Mouse (Mus musculus): ENCODE data around the gene Gm44790. TPM values are rescaled to one million over a fixed set of nuclear protein-coding genes. Genes with fewer than 3 reads are reported as not detected.
A peak's percentile ranks its signal among the peaks of the same experiment; 100 is the strongest.

Gene Gm44790
- total RNA-seq, 2 experiments from 2014 or later: not detected

DNA sequence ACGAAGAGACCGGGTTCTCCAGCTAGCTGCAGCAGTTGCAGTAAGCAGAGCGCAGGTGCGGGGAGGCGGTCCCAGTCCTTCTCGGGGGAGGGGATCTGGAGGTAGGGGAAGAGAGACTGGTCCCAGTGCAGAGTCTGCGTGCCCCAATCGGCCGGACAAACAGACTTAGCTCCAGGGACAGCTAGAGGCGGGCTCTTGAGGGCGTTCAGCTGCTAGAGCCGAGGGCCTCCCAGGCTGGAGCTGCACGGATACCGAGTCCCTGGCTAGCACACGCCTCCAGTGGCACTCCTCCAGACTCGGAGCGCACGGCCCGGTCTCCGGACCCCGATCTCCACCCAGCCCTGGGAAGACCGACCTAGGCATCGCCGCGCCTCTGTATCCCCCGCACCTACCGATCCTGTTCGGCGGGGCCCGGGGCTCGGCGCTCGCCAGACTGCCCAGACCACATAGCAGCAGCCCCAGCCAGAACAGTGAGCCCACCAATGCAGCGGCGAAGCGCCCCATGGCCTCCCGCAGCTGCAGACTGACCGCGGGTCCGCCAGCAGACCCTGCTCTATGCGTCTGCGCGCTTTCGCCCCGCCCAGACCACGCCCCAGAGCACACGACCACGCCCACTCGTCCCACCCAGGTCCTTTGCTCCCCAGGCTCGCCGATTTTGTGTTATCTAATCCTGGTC lies 29.7 kb upstream of the Gm44790 start, which contains the start of gene Pcyox1:
TSS of gene Pcyox1 (minus strand) at position 574 of the 676 bp plus-strand sequence.
- DNase-seq (ENCODE audit: low spot score in 2 of 2): peak; percentile 86 to 88
- peak within 1 kb of the TSS; percentile 96 for H3K27ac ChIP-seq
- TF ChIP-seq CTCF (conservative IDR thresholded peaks at IDR 0.05): no peak

DNA sequence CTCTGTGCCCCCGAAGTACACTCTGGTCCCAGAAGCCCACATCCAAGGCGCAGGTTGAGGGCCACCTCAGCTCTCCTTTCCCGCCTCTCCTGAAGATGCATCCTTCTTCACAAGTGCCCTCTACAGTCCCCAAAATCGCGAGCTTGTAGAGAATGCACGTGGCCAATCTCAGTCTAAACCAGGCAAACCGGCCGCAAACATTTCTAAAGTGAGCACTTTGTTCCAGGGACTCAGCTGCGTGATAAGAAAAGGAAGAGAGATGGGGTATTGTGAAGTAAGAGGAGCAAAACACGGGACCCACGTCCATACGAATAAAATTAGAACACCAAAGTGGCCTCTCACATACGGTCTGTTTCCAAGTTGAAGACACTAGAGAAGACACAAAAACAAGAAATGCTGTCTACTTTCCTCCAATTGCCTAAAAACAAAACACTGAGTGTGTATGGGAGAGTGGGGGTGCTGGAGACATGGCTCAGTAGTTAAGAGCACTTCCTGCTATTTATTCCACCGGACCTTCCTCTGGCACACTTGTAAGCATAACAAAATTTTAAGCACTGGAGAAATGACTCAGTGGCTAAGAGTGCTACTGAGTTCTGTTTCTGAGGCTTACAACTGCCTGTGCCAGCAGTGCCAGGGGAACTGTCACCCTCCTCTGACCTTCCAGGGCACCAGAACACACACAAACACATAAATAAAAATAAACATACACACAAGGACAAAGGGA lies 29.0 kb upstream of the Gm44790 start:
- Histone ChIP-seq H3K27ac (peak overlapping the region; percentile 96), H3K4me3 (peak overlapping the region; percentile 100)
- no peak for TF ChIP-seq CTCF (conservative IDR thresholded peaks at IDR 0.05)
- DNase-seq (ENCODE audit: low spot score in 2 of 2): no peak

More for the DNA sequence above, 29.7 kb upstream of the Gm44790 start, which contains the start of gene Pcyox1:
- H3K4me3 ChIP-seq: peak within 1 kb of the TSS; percentile 100

DNA sequence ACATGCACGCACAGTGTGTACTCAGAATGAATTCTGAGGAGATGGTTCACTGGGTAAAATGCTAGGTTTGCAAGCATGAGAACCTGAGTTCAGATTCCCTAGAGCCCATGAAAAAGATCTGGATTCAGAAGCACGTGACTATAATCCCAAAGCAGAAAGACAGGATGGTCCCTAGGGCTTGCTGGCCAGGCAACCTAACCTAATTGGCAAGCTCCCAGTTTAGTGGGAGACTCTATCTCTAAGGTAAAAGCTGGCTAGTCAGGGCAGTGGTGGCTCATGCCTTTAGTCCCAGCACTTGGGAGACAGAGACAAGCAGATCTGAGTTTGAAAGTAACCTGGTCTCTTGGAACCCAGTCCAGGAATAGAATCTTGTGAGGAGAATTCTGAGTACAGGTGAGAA lies 27.5 kb upstream of the Gm44790 start:
- no peak for TF ChIP-seq CTCF (conservative IDR thresholded peaks at IDR 0.05)
- no peak for DNase-seq (ENCODE audit: low spot score in 2 of 2)
- H3K4me3 ChIP-seq: no peak overlapping the region
- no peak overlapping the region for H3K27ac ChIP-seq

DNA sequence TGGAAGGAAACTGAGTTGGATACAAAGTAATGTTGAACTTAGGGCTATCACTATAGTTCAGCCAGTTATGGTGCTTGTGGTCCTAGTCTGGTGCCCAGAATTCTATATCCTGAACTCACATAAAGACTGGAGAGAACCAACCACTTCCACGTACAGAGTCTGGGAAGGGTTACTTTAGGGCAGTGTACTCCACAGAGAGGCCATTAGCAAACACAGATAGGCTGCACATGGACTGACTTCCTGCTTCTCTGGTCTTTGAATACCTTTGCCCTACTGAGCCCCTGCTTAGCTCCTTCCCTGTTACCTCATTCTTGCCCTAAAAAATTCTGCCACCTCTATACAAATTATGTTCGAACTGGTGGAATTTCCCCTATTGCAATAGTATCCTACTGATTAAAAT lies 26.5 kb upstream of the Gm44790 start:
- no peak for DNase-seq (ENCODE audit: low spot score in 2 of 2)
- H3K4me3 ChIP-seq: no peak overlapping the region
- TF ChIP-seq CTCF (conservative IDR thresholded peaks at IDR 0.05): no peak
- H3K27ac ChIP-seq: no peak overlapping the region

DNA sequence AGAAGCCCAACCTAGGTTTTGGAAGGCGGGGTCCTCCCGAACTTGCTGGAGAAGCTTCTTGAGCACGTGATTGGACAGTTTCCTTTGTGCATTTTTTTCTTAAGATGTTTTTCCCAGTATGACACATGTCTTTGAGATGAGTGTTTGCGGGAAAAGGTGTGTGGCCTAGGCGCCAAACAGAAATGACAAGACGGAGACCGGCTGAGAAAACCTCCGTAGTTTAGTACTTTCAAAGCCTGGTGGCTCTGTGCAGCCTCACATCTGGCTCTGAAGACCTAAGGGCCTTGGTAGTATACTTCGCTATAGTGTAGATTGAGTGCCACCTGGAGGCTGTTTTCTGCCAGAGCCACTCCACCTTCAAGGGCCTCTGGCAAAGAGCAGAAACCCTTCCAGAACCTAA lies 25.5 kb upstream of the Gm44790 start:
- H3K27ac ChIP-seq: no peak overlapping the region
- DNase-seq (ENCODE audit: low spot score in 2 of 2): peak; percentile 47 to 52
- no peak overlapping the region for H3K4me3 ChIP-seq
- peak; percentile 79 for TF ChIP-seq CTCF (conservative IDR thresholded peaks at IDR 0.05)

DNA sequence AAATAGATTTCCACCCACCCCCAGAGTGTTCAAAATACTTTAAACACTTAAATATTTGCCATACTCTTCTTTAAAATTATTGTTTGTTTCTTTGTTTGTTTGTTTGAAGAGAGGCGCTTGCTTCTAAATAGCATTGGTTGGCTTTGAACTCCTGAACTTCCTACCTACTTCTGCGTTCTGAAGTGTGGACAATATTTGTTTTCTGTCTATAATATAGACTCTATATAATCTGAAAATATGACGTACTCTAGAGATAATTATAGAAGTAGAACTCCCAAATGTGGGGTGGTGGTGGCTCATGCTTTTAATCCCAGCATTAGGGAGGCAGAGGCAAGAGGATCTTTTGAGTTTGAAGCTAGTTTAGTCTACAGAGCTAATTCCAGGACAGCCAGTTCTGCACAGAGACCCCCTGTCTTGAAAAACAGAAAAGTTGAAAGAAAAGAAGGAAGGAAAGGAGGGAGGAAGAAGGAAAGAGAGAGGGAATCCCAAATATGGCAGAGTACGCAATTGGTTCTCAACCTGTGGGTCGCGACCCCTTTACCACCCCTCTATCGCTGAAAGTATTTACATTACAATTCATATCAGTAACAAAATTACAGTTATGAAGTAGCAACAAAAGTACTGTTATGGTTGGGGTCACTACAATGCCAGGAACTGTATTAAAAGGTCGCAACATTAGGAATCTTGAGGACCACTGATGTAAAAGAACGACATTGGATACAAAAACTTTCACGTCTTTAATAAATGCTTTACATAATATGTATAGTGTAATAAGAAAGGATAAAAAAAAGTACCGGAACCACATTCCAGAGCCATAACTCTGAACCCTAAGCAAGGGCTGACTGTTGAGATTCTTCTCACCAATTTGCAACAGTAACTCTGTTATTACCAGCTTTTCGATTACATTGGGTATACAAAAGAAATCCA lies 23.5 kb upstream of the Gm44790 start:
- Histone ChIP-seq H3K27ac (peak overlapping the region; percentile 99), H3K4me3 (peak overlapping the region; percentile 83)
- no peak for DNase-seq (ENCODE audit: low spot score in 2 of 2)
- TF ChIP-seq CTCF (conservative IDR thresholded peaks at IDR 0.05): no peak

DNA sequence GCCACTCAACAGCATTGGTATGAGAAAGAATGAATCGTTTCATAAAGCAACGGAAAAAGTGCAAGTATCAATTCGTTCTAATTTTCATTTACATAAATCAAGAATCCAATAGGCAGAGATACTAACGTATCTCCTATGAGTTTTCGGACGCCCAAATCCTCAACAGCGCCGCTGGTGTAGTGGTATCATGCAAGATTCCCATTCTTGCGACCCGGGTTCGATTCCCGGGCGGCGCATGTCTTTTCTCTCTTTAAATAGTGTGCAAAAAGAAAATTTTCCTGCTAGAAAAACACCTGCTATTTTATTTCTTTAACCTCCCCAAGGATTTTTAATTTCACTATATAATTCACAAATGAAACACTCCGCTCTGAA lies 22.7 kb upstream of the Gm44790 start:
- Histone ChIP-seq H3K4me3 (peak overlapping the region; percentile 83), H3K27ac (peak overlapping the region; percentile 99)
- no peak for TF ChIP-seq CTCF (conservative IDR thresholded peaks at IDR 0.05)
- DNase-seq (ENCODE audit: low spot score in 2 of 2): peak; percentile 90 to 95

DNA sequence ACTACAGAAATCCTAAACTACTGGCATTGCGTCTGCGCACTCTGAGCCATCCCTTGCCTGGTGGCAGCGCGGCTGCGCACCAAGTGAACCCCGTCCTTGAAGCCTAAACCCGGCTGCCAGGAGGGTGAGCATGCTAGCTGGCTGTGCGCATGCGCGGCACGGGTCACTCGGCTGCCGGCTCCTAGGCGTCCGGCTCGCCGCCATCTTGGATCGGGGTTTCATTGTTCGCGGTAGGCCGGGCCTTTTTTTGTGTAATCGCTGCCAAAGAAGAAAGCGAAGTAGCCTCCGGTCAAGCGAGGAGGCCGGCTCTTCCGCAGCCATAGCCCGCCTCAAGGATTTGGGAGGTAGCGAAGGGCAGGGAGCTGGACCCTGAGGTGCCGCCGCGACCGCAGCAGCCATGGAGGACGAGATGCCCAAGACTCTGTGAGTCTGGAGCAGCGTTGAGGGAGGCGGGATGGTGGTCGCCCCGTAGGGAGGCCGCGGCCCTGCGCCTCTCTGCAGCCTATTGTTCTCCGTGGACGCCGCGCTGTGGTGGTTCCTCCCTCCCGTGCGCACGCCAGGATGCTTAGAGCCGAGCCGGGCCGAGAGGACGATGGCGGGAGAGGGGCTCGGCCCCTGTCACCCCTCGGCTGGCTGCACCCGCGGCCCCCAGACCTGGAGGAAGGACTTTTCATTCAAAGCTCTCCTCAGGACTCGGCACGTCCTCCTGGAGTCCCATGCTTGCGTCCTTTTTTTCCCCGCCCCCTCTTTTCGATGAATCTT lies 22.2 kb upstream of the Gm44790 start, which contains the start of gene Tia1:
TSS of gene Tia1 (plus strand) at position 120 of the 762 bp plus-strand sequence.
- H3K27ac ChIP-seq: peak within 1 kb of the TSS; percentile 99
- TF ChIP-seq CTCF (conservative IDR thresholded peaks at IDR 0.05): 0 out of 2 replicates have a peak, but pooled peaks have one; percentile 2
- H3K4me3 ChIP-seq: peak within 1 kb of the TSS; percentile 83
- peak; percentile 98 for DNase-seq (ENCODE audit: low spot score in 2 of 2)

DNA sequence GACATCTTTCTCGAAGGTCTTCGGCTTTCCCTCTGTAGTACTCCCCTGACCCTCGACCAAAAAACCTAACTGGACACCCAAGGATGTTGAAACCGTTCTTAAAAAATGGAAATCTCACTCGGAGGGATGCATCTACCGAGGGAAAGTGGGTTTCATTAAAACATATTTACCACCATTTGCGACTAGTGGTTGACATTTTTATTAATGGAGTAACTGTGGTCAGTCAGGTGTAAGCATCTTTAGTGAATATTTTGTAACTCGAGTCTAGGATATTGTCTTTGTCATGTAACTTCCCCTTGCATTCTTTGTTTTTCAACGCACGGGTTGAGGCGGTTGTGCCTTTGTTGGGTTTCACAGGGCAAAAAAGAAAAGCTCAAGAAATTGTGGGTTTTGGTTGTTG lies 21.5 kb upstream of the Gm44790 start:
- peak; percentile 25 for TF ChIP-seq CTCF (conservative IDR thresholded peaks at IDR 0.05)
- no peak for DNase-seq (ENCODE audit: low spot score in 2 of 2)
- peak overlapping the region; percentile 99 for H3K27ac ChIP-seq
- peak overlapping the region; percentile 83 for H3K4me3 ChIP-seq

DNA sequence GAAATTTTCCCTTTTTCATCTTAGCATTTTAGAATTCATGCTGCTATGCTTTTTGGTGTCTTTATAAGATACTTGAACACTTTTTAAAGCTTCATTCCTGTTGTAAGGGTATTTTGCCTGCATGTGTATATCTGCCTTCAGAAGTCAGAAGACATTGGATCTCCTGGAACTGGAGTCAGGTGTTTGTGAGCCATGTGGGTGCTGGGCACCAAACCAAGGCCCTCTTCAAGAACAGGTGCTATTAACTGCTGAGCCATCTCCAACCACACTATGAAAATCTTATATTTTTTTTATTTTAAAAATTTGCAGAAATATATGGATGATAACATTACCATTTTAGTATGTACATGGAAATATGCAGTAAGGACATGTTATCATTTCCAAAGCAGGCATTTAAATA lies 20.2 kb upstream of the Gm44790 start:
- no peak for TF ChIP-seq CTCF (conservative IDR thresholded peaks at IDR 0.05)

DNA sequence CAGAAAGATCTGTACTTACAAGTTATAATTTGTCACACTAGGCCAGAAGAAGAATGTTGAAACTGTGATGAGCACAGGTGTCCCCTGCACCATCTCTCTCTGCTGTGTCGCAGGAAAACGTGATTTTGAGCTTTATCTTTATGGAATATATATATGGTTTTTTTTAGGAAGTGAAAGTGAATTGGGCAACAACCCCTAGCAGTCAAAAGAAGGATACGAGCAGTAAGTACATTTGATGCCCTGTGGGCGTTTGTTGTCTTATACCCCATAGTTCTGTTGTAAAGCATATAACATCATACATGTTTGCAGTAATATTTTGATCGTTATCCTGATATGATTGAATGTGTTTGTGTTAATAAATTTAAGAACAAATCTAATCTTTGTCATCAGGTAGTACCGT lies 7.7 kb upstream of the Gm44790 start:
- DNase-seq (ENCODE audit: low spot score in 2 of 2): no peak
- Histone ChIP-seq H3K4me3 (no peak overlapping the region), H3K27ac (no peak overlapping the region)
- no peak for TF ChIP-seq CTCF (conservative IDR thresholded peaks at IDR 0.05)

More for the DNA sequence above, 20.2 kb upstream of the Gm44790 start:
- Histone ChIP-seq H3K4me3 (peak overlapping the region; percentile 83), H3K27ac (no peak overlapping the region)
- no peak for DNase-seq (ENCODE audit: low spot score in 2 of 2)

DNA sequence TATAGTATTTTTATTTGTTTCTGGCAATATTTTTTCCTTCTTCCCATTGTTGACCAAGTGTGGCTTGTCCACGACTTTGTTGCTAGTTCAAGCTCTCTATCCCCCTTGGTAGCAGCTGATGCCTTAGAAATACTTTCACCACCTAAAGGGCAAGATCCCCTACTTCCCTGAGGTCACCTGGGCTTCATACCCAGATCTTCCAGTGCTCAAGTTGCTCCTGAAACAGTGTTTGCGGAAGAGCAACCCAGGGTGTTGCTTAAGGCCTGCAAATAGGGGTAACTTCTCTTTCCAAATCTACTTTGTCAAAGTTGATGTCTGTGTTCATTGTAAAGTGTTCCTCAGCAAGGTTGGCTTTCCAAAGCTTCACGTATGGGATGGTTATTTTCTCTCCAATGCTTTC lies 7.2 kb upstream of the Gm44790 start:
- Histone ChIP-seq H3K27ac (no peak overlapping the region), H3K4me3 (no peak overlapping the region)
- no peak for DNase-seq (ENCODE audit: low spot score in 2 of 2)
- TF ChIP-seq CTCF (conservative IDR thresholded peaks at IDR 0.05): no peak

Measured in layer of hippocampus, adult 2 months (tissue).